Mouse (Mus musculus) fibroblast of lung, adult 2 months (primary cell): ENCODE measurements at regions not wholly inside any gene's neighbourhood (a gene's known extent, or its start where the extent isn't known, plus 50 kb on each side); places are given as distances from the start of the nearest gene placed in this dataset.
"Not testable (repeated sequence)": the region's sequence is repeated elsewhere in the genome, so short reads cannot be mapped to it uniquely, and the experiment has no call there.

Experiments used
- DNase-seq: peaks from one replicate; pipeline ENCODE4 v3.0.0-alpha.2; 2011; ENCODE audit warnings: low read depth

- no peak for DNase-seq
These were observed 250.3 kb downstream of the Pros1 start for GRCm38 (mm10) chr16:63104383-63104782.

- DNase-seq: no peak
These were observed 251.0 kb downstream of the Pros1 start for GRCm38 (mm10) chr16:63104938-63105714.

- peak; percentile 12 for DNase-seq
These were observed 262.3 kb downstream of the Pros1 start for GRCm38 (mm10) chr16:63116456-63116855.

GRCm38 (mm10) chr16:63118721-63119120 lies 264.6 kb downstream of the Pros1 start:
- no peak for DNase-seq

- no peak for DNase-seq
These were observed 289.7 kb downstream of the Pros1 start for GRCm38 (mm10) chr16:63143851-63144250.

- DNase-seq: no peak
These were observed 301.3 kb downstream of the Pros1 start for GRCm38 (mm10) chr16:63155300-63155821.

- DNase-seq: no peak
These were observed 316.0 kb downstream of the Pros1 start for GRCm38 (mm10) chr16:63170101-63170500.

GRCm38 (mm10) chr16:63179228-63179627 lies 325.1 kb downstream of the Pros1 start:
- no peak for DNase-seq

- no peak for DNase-seq
These were observed 337.1 kb downstream of the Pros1 start for GRCm38 (mm10) chr16:63191181-63191580.

GRCm38 (mm10) chr16:63191623-63192022 lies 337.5 kb downstream of the Pros1 start:
- no peak for DNase-seq

- no peak for DNase-seq
These were observed 340.5 kb downstream of the Pros1 start for GRCm38 (mm10) chr16:63194595-63194994.

GRCm38 (mm10) chr16:63213471-63213870 lies 359.4 kb downstream of the Pros1 start:
- DNase-seq: not testable (repeated sequence)

- no peak for DNase-seq
These were observed 366.2 kb downstream of the Pros1 start for GRCm38 (mm10) chr16:63220228-63220879.

- DNase-seq: no peak
These were observed 370.5 kb downstream of the Pros1 start for GRCm38 (mm10) chr16:63224608-63225007.

- no peak for DNase-seq
These were observed 371.0 kb downstream of the Pros1 start for GRCm38 (mm10) chr16:63225097-63225496.

GRCm38 (mm10) chr16:63229135-63229534 lies 375.0 kb downstream of the Pros1 start:
- DNase-seq: peak; percentile 3

- DNase-seq: no peak
These were observed 375.5 kb downstream of the Pros1 start for GRCm38 (mm10) chr16:63229567-63229966.

- DNase-seq: no peak
These were observed 416.1 kb downstream of the Pros1 start for GRCm38 (mm10) chr16:63270173-63270572.

GRCm38 (mm10) chr16:63277556-63277955 lies 423.4 kb downstream of the Pros1 start:
- no peak for DNase-seq

GRCm38 (mm10) chr16:63278259-63278697 lies 424.2 kb downstream of the Pros1 start:
- DNase-seq: no peak

GRCm38 (mm10) chr16:63287655-63288054 lies 433.5 kb downstream of the Pros1 start:
- no peak for DNase-seq

GRCm38 (mm10) chr16:63311676-63312075 lies 457.6 kb downstream of the Pros1 start:
- no peak for DNase-seq

GRCm38 (mm10) chr16:63313544-63313943 lies 459.4 kb downstream of the Pros1 start:
- DNase-seq: peak; percentile 2
